Mouse (Mus musculus): ENCODE results near the gene Fam214b. TPM values are rescaled to one million over a fixed set of nuclear protein-coding genes. Genes with fewer than 3 reads are reported as not detected.
"Not testable (repeated sequence)": the region's sequence is repeated elsewhere in the genome, so short reads cannot be mapped to it uniquely, and the experiment has no call there.

Gene Fam214b
- polyA plus RNA-seq, 1 experiment from 2014 or later, result 10.7 TPM

DNA sequence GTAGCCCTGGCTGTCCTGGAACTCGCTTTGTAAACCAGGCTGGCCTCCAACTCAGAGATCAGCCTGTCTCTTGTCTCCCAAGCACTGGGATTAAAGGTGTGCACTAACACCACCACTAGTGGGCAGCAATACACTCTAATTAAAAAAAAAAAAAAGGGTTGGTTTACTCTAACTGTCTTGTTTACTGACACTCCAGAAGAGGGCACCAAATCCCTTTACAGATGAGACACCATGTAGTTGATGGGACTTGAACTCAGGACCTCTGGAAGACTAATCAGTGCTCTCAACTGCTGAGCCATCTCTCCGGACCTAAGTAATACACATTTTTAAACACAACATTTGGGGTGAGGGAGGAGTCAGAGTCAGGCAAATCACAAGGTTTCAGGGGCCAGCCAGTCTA is 40.3 kb downstream of the Fam214b start:
- TF ChIP-seq CTCF (IDR thresholded peaks at IDR 0.05) (peak; percentile 69), EP300 (IDR thresholded peaks at IDR 0.05) (no peak)
- Histone ChIP-seq H3K4me2 (replicated peaks; ENCODE audit: low read depth, low read length) (no peak overlapping the region), H3K27me3 (replicated peaks; ENCODE audit: insufficient read depth, low read length) (no peaks in the 10 kb centered on the region), H3K36me3 (ENCODE audit: insufficient read depth, low read length) (no peaks in the 10 kb centered on the region; the same call in 1 of the 2 replicates), H3K4me3 (ENCODE audit: low read depth, low read length) (no peak overlapping the region), H3K9me3 (ENCODE audit: low read length) (no peaks in the 10 kb centered on the region), H3K27ac (ENCODE audit: low read length) (no peak overlapping the region), H3K4me1 (ENCODE audit: insufficient read depth, low read depth, low read length) (no peaks in the 10 kb centered on the region), H3K9ac (replicated peaks; ENCODE audit: low read depth) (no peak overlapping the region)
- peak; percentile 72 for DNase-seq (ENCODE audit: low spot score)
- ATAC-seq, result no peak
- WGBS, result 47% methylated on average over 2 of the region's 2 CpGs

DNA sequence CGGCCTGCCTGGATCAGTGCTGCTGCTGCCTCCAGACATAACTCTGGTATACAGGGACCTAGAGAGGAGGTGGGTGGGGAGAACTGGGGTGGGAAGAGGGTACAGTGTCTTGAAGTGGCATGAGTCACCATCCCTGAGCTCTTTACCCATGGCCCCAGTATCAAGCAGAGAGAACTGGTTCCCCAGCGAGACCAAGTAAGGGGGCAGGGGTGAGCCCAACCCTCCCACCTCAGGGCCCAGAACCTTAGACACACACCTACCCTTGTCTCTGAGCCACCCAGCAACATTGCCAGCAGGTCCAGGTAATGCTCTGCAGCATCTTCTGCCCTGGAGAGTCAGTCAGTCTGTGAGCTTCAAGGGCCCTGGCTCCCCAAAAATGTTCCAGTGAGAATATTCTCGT is 41.1 kb downstream of the Fam214b start:
- no peaks in the 10 kb centered on the region; the same call in 1 of the 2 replicates for H3K36me3 ChIP-seq (ENCODE audit: insufficient read depth, low read length)
- no peak for TF ChIP-seq EP300 (IDR thresholded peaks at IDR 0.05)
- TF ChIP-seq CTCF (IDR thresholded peaks at IDR 0.05), result no peak
- no peaks in the 10 kb centered on the region for H3K4me1 ChIP-seq (ENCODE audit: insufficient read depth, low read depth, low read length)
- no peak for DNase-seq (ENCODE audit: low spot score)
- H3K27me3 ChIP-seq (replicated peaks; ENCODE audit: insufficient read depth, low read length), result no peaks in the 10 kb centered on the region
- no peak for ATAC-seq
- no peak overlapping the region for H3K4me2 ChIP-seq (replicated peaks; ENCODE audit: low read depth, low read length)
- H3K9ac ChIP-seq (replicated peaks; ENCODE audit: low read depth), result no peak overlapping the region
- no peak overlapping the region for H3K4me3 ChIP-seq (ENCODE audit: low read depth, low read length)
- WGBS, result 89% methylated on average over 3 of the region's 3 CpGs
- H3K9me3 ChIP-seq (ENCODE audit: low read length), result no peaks in the 10 kb centered on the region
- no peak overlapping the region for H3K27ac ChIP-seq (ENCODE audit: low read length)

DNA sequence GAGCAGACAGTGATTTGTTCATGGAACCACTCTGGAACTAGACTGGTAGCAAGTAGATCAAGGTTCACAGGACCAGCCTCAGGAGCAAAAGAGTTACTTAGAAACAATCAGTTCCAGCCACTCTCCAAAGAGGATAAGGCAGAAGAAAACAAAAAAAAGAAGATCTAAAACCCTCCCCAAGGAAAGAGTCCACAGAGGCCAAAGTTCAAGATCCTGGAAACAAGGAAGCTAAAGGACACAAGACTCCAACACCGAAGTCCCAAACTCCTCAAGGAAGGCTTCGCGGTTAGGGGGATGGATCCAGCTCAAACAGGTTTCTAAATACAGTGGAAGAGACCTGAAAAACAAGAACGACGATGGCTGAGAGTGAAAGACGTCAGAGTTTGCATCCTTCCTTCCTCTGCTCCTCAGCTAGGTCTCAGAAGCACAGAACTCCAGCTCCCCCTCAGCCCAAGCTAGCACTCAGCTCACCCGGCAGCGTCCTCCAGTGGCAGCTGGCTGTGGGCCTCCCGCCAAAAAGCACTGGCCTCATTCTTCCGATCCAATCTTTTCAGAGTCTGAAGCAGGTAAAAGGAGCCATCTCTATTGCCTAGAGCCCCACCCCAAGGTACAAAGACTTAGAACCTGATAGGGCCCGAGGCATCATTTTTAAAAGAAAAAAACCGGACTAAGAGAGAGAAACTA is 43.1 kb downstream of the Fam214b start:
- no peak for ATAC-seq
- H3K27ac ChIP-seq (ENCODE audit: low read length), result no peak overlapping the region

DNA sequence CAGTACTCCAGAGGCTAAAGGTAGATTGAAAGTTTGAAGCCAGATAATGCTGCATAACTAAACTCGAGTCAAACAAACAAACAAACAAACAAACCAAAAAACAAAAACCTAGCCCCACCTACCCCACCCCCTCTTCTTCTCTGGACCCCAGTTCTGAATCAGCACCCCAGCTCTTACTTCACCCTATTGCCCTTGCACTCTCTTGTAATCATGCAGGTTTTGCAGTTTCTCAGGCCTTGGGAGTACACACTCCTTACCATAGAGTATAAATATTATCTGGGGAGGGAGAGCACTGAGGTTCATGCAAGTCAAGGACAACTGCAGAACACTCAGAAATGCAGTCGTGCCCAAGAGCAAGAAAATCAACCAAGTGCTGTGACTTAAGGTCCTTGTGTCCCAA is 44.7 kb downstream of the Fam214b start:
- Histone ChIP-seq H3K9ac (replicated peaks; ENCODE audit: low read depth) (no peak overlapping the region), H3K36me3 (ENCODE audit: insufficient read depth, low read length) (no peaks in the 10 kb centered on the region; the same call in 1 of the 2 replicates), H3K27me3 (replicated peaks; ENCODE audit: insufficient read depth, low read length) (no peaks in the 10 kb centered on the region), H3K27ac (ENCODE audit: low read length) (no peak overlapping the region), H3K4me1 (ENCODE audit: insufficient read depth, low read depth, low read length) (peaks cover 13% of the 10 kb centered on the region; the same call in 1 of the 2 replicates), H3K4me2 (replicated peaks; ENCODE audit: low read depth, low read length) (no peak overlapping the region), H3K4me3 (ENCODE audit: low read depth, low read length) (no peak overlapping the region), H3K9me3 (ENCODE audit: low read length) (no peaks in the 10 kb centered on the region)
- TF ChIP-seq CTCF (IDR thresholded peaks at IDR 0.05) (no peak), EP300 (IDR thresholded peaks at IDR 0.05) (no peak)
- WGBS, result 82% methylated on average over 2 of the region's 2 CpGs
- ATAC-seq, result no peak
- DNase-seq (ENCODE audit: low spot score), result no peak

More for the DNA sequence above, 43.1 kb downstream of the Fam214b start:
- Histone ChIP-seq H3K9ac (replicated peaks; ENCODE audit: low read depth) (no peak overlapping the region), H3K4me3 (ENCODE audit: low read depth, low read length) (no peak overlapping the region), H3K4me1 (ENCODE audit: insufficient read depth, low read depth, low read length) (peaks cover 10% of the 10 kb centered on the region; the same call in 1 of the 2 replicates), H3K36me3 (ENCODE audit: insufficient read depth, low read length) (no peaks in the 10 kb centered on the region; the same call in 1 of the 2 replicates), H3K27me3 (replicated peaks; ENCODE audit: insufficient read depth, low read length) (no peaks in the 10 kb centered on the region), H3K4me2 (replicated peaks; ENCODE audit: low read depth, low read length) (no peak overlapping the region), H3K9me3 (ENCODE audit: low read length) (no peaks in the 10 kb centered on the region)
- WGBS, result 75% methylated on average over 12 of the region's 12 CpGs
- TF ChIP-seq CTCF (IDR thresholded peaks at IDR 0.05), result no peak
- TF ChIP-seq EP300 (IDR thresholded peaks at IDR 0.05), result no peak
- DNase-seq (ENCODE audit: low spot score), result no peak

DNA sequence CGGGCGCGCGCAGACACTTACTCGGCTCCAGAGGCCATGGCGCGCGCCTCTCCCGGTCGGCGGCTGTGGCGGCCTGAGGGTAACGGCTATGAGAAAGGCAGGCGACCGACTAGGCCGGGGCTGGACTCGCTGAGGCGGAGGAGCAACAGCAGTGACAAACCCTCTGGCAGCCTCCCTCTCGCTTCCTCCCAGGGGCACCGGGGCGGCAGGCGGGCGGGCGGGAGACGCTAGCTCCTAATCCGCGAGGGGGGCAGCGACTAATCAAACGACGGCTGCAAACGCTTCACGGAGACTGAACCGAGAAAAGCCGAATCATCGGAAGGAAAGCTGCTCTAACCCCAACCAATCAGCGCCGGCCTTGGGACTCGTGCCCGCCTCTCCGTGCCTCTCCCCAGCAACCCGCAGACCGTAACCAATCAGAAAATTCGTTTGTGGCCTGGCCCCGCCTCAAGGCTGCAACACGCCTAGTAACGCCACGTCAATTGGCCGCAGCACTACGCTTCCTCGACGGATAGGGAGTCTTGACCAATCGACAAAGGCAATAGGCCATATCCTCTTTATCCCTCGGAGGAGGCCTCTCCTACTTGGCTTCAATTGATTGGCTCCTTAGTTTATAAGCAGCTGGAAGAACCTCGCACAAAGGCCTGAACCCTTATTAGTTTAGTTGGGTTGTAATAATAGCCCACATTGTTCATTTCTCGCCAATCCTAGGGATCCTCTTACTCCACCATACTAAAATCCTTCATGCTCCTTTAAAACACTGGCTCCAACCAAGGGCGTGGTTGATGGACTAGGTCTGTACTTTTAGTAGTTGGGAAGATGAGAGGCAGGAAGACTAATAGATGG is 45.7 kb downstream of the Fam214b start, which contains the start of gene Vcp:
Gene Vcp (minus strand): TSS at position 367 of the 846 bp plus-strand sequence.
- H3K9ac ChIP-seq (replicated peaks; ENCODE audit: low read depth), result peak within 1 kb of the TSS; percentile 98
- ATAC-seq, result peak; percentile 99
- not testable (repeated sequence) for H3K27me3 ChIP-seq (replicated peaks; ENCODE audit: insufficient read depth, low read length)

DNA sequence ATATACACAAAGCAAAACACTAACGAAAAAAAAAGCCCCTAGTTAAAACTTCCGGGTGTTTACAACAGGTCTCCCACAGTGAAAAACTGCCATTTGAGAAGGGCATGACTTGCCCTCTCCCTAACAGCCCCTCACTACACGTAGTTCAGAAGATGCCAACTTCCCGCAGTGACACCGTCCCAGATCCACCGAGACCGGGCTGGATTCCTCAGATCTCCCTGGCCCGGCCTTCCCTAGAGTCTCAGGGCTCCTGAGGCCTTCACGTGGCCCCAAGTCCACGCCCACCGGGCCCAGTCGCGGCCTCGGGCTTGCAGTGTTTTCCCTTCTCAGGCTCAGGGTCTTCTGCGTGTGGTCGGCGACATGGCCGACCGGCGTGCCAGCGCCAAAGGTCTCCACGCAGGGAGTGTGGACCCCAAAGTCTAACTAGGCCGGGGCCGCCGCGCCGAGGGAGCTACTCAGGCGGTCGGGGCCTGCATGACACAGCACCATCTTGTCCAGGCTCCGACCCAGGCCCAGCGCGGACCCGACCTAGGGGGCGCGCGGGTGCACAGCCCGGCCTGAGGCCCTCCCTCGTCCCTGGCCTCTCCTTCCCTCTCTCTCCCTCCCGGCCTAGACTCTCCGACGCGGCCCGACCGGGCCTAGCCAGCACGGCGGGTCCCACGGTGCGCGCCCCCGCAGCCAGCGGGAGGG is 46.4 kb downstream of the Fam214b start:
- Histone ChIP-seq H3K4me1 (ENCODE audit: insufficient read depth, low read depth, low read length) (peaks cover 13% of the 10 kb centered on the region; the same call in 1 of the 2 replicates), H3K4me3 (ENCODE audit: low read depth, low read length) (peak overlapping the region; percentile 75), H3K27me3 (replicated peaks; ENCODE audit: insufficient read depth, low read length) (no peaks in the 10 kb centered on the region), H3K36me3 (ENCODE audit: insufficient read depth, low read length) (peaks cover 4% of the 10 kb centered on the region), H3K4me2 (replicated peaks; ENCODE audit: low read depth, low read length) (peak overlapping the region; percentile 75), H3K27ac (ENCODE audit: low read length) (peak overlapping the region; percentile 96), H3K9me3 (ENCODE audit: low read length) (no peaks in the 10 kb centered on the region), H3K9ac (replicated peaks; ENCODE audit: low read depth) (peak overlapping the region; percentile 98)
- under 1% methylated on average over 46 of the region's 51 CpGs for WGBS
- peak; percentile 61 for ATAC-seq
- peak; percentile 80 for DNase-seq (ENCODE audit: low spot score)
- TF ChIP-seq CTCF (IDR thresholded peaks at IDR 0.05) (peak; percentile 61), EP300 (IDR thresholded peaks at IDR 0.05) (no peak)

More for the DNA sequence above, 45.7 kb downstream of the Fam214b start, which contains the start of gene Vcp:
- WGBS, result 2% methylated on average over 40 of the region's 56 CpGs
- Histone ChIP-seq H3K4me3 (ENCODE audit: low read depth, low read length) (peak within 1 kb of the TSS; percentile 75), H3K4me2 (replicated peaks; ENCODE audit: low read depth, low read length) (peak within 1 kb of the TSS; percentile 75), H3K4me1 (ENCODE audit: insufficient read depth, low read depth, low read length) (peaks cover 13% of the 10 kb centered on the region; the same call in 1 of the 2 replicates), H3K27ac (ENCODE audit: low read length) (peak within 1 kb of the TSS; percentile 96)
- not testable (repeated sequence) for H3K36me3 ChIP-seq (ENCODE audit: insufficient read depth, low read length); H3K9me3 ChIP-seq (ENCODE audit: low read length)
- peak; percentile 100 for DNase-seq (ENCODE audit: low spot score)
